Mouse (Mus musculus): Measurements from ENCODE around the gene Hist2h2ac. TPM values are rescaled to one million over a fixed set of nuclear protein-coding genes. Genes with fewer than 3 reads are reported as not detected.
"Not testable (repeated sequence)": the region's sequence is repeated elsewhere in the genome, so short reads cannot be mapped to it uniquely, and the experiment has no call there.

Hist2h2ac gene
- total RNA-seq, 2 experiments from 2014 or later: 12.1 to 12.5 TPM

GRCm38 (mm10) chr3:96248141-96249033 is 27.7 kb upstream of the Hist2h2ac start:
- DNase-seq: no peak

GRCm38 (mm10) chr3:96247356-96248140 is 26.9 kb upstream of the Hist2h2ac start:
- no peak for DNase-seq

- DNase-seq: peak; percentile 47
Measured at GRCm38 (mm10) chr3:96246427-96246856, 25.8 kb upstream of the Hist2h2ac start, which contains the start of gene Hist2h3c1. Hist2h3c1 (plus strand) TSS chr3:96246685.

- not testable (repeated sequence) for DNase-seq
Measured at GRCm38 (mm10) chr3:96246018-96246417, 25.3 kb upstream of the Hist2h2ac start.

- peak; percentile 89 for DNase-seq
Measured at GRCm38 (mm10) chr3:96245003-96245886, 24.6 kb upstream of the Hist2h2ac start, which contains the start of gene Hist2h2aa1. Hist2h2aa1 (plus strand) TSS chr3:96245497.

GRCm38 (mm10) chr3:96243921-96244572 is 23.4 kb upstream of the Hist2h2ac start:
- no peak for DNase-seq

- no peak for DNase-seq
Measured at GRCm38 (mm10) chr3:96240799-96241197, 20.1 kb upstream of the Hist2h2ac start.

GRCm38 (mm10) chr3:96239949-96240798 is 19.5 kb upstream of the Hist2h2ac start, which contains the start of gene Hist2h2aa2:
Hist2h2aa2 (minus strand) TSS chr3:96240276.
- peak; percentile 94 for DNase-seq

- peak; percentile 85 for DNase-seq
Measured at GRCm38 (mm10) chr3:96238954-96239793, 18.5 kb upstream of the Hist2h2ac start, which contains the start of gene Hist2h3c2. Hist2h3c2 (minus strand) TSS chr3:96239127.

GRCm38 (mm10) chr3:96237904-96238511 is 17.3 kb upstream of the Hist2h2ac start:
- DNase-seq: no peak

- DNase-seq: no peak
Measured at GRCm38 (mm10) chr3:96237335-96237903, 16.7 kb upstream of the Hist2h2ac start.

- no peak for DNase-seq
Measured at GRCm38 (mm10) chr3:96236834-96237334, 16.2 kb upstream of the Hist2h2ac start.

- no peak for DNase-seq
Measured at GRCm38 (mm10) chr3:96235836-96236235, 15.2 kb upstream of the Hist2h2ac start.

- no peak for DNase-seq
Measured at GRCm38 (mm10) chr3:96234914-96235313, 14.2 kb upstream of the Hist2h2ac start.

GRCm38 (mm10) chr3:96231758-96232120 is 11.1 kb upstream of the Hist2h2ac start:
- DNase-seq: no peak

GRCm38 (mm10) chr3:96230910-96231757 is 10.5 kb upstream of the Hist2h2ac start:
- no peak for DNase-seq

GRCm38 (mm10) chr3:96230404-96230803 is 9.7 kb upstream of the Hist2h2ac start:
- DNase-seq: no peak
